Mouse (Mus musculus) frontal cortex, postnatal 25 days (tissue): Measurements from ENCODE around the gene Ephb1.

Experiments used
- DNase-seq, 2 experiments: peaks; one replicate each; pipeline ENCODE4 v3.0.0; 2022; ENCODE audit warnings: low spot score in 2 of 2

Gene Ephb1

DNA sequence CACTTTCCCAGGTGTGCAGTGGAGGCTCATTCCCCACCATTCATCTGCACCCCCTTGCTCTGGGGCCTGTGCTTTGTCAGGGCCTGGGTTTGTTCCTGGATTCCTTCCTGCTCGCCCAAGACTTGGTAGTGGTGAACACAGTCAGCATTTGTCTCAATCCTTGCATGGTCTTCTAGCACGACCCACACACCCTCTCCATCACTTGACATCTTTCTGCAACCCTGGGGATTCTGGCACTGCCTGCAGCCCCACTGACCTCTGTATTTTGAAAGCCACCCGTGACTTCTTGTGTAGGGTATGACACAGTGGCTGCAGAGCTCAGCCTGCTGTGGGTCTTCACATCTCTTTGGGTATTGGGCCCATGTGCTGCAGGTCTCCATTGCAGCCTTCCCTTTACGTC lies 435.7 kb downstream of the Ephb1 start:
- DNase-seq = no peak

DNA sequence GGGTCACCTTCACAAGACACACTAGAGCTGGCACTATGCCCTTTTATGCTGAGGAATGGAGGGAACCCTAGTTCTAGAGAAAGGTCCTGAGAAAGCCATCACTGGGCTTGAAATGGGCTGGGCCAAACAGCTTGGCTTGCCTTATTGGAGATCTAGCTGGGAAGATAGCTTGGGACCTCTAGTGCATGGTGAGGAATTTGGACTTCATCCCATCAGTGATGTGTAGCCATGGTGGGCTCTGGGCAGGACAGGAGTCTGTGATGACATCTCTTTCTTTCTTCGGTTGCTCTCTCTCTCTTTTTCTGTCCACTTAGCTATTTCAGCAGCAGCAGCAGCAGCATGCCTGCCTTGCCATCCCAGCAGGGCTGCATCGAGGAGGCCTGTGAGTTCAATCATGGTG lies 439.4 kb downstream of the Ephb1 start:
- DNase-seq = no peak

DNA sequence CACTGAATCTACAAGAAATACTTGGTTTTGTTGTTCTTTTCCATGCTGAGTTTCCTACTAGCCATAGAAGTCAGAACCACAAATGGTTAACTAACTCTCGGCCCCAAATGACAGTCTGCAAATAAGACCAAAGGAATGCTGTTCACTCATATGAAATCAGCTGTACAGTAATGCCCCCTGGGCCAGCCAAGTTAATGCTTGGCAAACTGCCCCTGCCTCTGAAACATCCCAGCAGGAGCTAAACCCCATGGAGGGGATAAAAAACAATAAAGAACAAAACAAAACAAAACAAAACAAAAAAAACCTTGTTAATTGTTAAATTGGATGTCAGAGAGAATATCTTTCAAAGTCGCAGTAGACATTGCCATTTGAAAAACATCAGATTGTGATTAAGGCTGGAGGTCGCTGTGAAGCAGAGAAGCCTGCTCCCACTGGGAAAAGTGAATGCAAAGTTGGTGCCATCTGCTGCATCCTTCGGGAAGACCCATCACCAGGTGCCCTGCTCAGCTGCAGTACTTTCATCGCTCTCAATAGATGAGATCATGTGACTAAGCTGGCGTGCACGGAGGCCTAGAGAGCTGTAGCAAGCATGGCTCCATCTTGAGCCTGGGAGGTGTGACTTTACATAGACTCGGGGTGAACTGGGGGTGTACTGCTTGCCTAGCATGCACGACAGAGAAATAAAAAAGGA lies 443.2 kb downstream of the Ephb1 start:
- DNase-seq = no peak

DNA sequence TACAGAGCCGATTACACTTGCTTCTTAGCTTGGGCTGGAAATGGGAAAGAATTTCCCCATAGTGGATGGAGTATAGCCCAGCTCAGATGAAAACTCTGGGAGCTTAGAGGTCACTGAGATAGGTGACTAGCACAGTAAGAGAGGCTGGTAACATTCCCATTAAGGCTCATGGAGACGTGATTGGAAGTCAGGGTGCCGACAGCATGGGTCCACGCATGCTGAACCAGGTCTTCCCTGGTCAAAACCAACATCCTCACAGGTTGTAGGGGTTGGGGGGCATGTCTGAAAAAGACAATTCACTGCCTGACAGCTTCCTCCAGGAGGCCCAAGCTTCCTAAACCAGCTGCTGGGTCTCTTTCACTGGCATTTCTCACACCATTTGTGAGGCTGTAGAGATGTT lies 445.0 kb downstream of the Ephb1 start:
- no peak for DNase-seq

DNA sequence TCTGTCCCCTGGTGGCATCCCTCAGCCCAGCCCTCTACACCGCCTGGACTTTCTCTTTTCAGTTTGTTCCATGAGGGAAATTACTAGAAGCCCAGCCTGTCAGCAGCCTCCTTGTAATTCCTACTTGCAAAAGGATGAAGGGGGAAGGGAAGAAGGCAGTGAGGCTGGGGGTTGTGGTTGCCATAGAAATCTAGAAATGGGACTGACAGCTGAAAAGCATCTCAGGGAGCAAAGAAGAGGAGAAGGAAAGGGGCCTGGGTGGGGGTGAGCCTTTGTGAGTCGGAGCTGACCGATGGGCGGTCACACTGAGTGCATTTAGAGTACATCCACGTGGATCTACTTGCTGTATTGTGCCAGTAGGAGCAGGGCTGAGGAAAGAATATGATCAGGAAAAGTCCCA lies 445.6 kb downstream of the Ephb1 start:
- no peak for DNase-seq

DNA sequence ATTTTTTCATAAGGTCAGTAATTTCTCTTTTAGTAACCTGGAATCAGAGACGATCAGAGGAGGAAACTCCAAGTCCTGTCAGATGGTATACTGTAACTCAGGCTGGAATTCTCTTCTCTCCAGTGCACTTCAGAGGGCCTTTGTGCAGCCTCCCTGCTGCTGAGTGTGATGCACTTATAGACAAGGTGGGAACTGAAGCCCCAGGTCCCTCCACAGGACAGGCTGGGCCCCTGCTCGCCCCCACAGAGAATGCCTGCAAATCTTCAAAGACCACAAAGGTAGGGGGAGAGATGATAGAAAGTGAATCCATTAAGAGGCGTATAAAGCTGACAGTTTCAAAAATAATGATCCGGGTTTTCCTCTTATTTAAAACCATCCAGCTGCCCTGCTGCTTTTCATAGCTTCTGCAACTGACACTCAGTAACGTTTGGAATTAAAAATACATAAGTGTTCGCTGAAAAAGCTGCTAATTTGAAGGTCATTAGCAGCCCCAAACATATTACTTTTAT lies 446.7 kb downstream of the Ephb1 start:
- no peak for DNase-seq

DNA sequence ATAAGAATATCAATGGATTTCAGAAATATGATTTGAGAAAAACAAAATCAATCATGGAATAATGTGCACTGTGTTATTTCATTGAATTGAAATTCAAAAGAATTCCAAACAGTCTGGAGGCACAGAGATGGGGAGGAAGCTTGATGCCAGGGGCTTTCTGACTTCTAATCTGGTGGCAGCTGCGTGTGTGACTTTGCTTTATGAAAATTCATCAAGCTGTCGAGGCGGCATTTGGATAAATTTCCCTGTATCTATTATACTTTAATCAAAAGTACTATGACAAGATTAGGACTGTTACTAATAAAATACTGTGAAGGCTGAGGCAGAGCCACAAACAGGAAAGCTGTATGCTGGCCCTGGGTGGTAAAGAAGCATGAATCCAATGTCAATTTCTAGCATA lies 451.1 kb downstream of the Ephb1 start:
- DNase-seq = no peak

DNA sequence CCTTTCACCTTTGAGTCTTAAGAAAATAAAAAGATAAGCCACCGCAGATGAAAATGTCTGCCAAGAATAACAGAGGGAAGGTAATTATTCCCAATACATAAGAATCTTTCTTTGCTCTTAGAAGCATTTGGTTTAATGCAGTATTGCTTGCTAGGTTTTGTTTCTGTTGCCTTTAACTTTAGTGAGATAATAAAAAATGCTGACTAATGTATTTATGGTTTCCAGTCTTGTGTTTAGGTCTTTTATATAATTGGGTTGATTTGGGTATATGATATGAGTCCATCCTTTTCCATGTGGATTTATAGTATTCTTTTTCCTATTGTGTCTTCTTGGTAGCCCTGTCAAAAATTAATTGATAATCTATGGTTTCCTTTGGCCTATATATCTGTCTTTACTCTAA lies 456.6 kb downstream of the Ephb1 start:
- DNase-seq = no peak

DNA sequence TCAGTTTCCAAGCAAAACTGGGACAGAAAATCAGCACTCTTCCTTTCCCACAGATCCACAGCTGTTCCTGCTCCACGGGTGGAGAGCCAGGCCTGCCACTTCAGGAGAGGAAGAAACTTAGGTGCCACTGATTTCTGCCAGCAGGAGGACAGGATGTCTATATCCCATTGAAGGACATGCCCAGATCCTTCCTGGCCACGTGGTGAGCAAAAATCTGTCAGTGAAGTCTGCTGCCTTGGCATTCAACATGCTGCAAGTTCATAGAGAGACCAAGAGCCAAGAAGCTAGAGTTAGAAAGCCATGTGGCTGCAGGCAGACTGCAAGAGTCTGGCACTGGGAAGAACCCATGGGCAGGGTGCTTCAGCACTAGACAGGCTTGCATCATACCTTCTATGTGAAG lies 471.2 kb downstream of the Ephb1 start:
- DNase-seq = no peak

DNA sequence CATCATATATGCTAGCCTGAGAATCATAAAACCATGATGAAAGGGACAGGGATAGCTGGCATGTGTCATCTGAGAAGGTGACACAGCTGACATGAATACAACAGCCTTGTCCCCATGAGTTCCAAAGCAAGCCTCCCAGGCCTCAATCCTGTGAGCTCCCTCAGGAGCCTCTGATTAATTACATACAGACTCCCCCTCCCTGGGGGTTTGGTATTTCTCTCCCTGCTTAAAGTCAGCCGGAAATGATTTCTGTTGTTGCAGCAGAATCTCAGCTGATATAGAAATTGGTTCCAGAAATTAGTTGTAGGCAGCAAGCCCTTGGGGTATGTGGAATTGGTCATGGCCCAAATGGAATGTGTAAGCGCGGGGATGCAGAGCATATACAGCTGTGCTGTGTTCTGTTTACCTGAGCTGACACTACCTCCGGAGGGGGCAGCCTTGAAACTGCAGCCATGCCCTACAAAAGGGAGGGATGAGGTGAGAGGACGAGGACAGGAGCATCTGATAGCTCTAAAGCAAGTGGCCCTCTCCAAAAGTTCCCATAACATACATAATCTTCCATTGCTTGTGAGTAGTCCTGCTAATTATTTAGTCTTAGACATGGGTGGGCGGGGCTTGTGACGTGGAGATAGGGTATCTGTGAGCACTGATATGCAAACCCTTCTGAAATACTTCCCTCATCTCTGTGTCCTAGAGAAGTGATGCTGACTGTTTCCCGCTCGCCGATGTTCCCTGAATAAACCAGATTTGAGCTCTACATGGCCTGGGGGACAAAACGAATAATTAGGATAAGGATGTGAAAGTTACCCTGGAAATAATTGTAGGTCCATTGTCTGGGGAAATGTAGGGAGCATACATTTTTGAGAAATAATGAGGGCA lies 477.1 kb downstream of the Ephb1 start:
- no peak for DNase-seq

DNA sequence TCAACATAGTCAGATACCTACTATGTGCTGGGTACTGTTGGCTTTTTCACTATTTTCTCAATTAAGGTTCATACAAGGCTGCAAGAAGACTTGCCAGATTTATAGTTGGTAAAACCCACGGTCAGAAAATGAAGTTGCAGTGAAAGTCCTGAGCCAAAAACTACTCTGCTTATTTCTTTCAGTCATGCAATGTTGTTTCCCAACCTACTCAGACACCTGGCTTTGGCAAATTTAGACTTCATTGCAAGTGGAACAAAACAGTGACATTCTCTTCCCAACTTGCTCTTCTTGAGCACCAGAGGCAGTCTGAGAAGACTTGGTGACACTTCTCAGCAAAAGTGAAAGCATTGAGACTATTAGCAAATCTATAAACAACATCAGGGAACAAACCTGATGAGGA lies 479.2 kb downstream of the Ephb1 start:
- no peak for DNase-seq
